Mouse (Mus musculus): ENCODE data around the gene Fam187a.
A peak's percentile ranks its signal among the peaks of the same experiment; 100 is the strongest.

DNA sequence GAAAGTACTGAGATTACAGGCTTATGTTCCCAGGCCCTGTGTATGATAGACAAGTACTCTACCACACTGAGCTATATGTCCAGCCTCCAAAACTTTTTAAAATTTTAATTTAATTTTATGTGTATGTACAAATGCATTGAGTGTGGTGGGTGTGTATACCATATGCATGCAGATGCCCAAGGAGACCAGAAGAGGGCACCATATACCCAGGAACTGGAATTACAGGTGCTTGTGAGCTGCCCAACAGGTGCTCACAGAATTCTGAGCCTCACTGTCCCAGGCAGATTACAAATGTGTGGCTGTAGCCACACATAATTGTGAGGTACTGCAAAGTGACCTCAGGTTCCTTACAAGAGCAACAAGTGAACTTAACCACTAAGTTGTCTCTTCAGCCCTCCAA, 31.2 kb upstream of the Fam187a start:
- TF ChIP-seq POLR2A (IDR thresholded peaks at IDR 0.05; ENCODE audit: borderline replicate concordance, insufficient read depth, low read length) (no peak), CTCF (IDR thresholded peaks at IDR 0.05; ENCODE audit: borderline replicate concordance, insufficient read depth, low read depth, low read length) (peak; percentile 39; the same call in 1 of the 2 replicates)

Data from cerebellum, adult 2 months (tissue).